Mouse (Mus musculus): ENCODE measurements at regions not wholly inside any gene's neighbourhood (a gene's known extent, or its start where the extent isn't known, plus 50 kb on each side); places are given as distances from the start of the nearest gene placed in this dataset.

DNA sequence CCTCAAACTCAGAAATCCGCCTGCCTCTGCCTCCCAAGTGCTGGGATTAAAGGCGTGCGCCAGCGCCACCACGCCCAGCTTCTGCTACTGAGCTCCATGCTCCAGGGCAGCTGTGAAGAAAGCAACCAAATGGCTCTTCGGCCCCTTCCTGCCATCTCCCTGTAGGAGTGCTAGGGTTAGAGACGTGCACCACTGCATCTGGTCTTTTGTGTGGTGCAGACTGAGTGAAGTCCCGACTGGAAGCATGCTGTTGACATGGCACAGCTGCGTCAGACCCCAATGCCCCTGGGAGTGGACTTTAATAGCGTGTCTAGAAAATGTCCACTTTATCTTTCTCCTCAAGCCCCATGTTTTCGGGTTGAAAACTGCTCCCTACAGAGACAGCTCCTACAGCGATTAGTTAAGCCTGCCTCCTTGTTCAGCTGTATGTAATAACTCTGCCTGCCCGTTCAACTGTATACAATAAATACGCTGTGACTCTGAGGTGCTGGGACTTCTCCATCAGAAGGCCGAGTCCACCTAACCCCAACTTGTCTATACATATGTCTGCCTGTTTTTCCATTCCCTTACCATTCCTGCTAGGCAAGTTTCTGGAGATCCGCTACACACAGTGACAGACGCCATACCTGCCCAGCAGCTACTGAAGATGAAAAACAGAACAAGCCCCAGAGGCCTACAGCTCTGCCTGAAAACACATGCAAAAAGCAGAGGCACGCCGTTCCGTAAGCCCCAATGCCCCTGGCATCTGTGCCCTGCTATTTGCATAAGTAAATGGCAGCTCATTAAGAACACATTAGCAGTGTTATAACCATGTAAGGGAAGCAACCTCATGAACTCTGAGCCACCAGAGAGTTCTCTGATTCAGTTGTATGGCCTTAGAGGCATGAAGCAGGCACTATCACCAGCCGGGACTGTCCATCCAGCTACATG lies 105.2 kb downstream of the Ier5 start:
- TF ChIP-seq CTCF (IDR thresholded peaks at IDR 0.05; ENCODE audit: borderline replicate concordance, insufficient read depth, low read length), result no peak
- no peak for TF ChIP-seq POLR2A (IDR thresholded peaks at IDR 0.05; ENCODE audit: low read depth, low read length)

Data from embryonic fibroblast, embryonic 13.5 days (primary cell).